ENCODE assay signal across 8 mouse cellular contexts in genomic region chr5:150260054-150260386, GRCm38 (mm10).
DNase-seq lines count a peak whose midpoint lies in the region; ATAC-seq and TF ChIP-seq lines count a peak whose summit lies in the region.

No protein-coding gene starts in this region.

- TF ChIP-seq POLR2A in thymus, adult 2 months (IDR thresholded peaks at IDR 0.05; ENCODE audit: control insufficient read depth, extremely low read depth, insufficient read depth, low read length, poor library complexity): no peak

- 38% methylated on average over 9 of the region's 9 CpGs for WGBS in heart, embryonic 16.5 days
- WGBS in embryonic facial prominence, embryonic 12.5 days: 31% methylated on average over 9 of the region's 9 CpGs
- WGBS in hindbrain, postnatal 0 days: 20% methylated on average over 9 of the region's 9 CpGs
- 20% methylated on average over 9 of the region's 9 CpGs for WGBS in midbrain, embryonic 14.5 days
- 64% methylated on average over 9 of the region's 9 CpGs for WGBS in thymus, adult 2 months

- peaks cover 37% of the 10 kb centered on the region for H3K4me1 ChIP-seq in heart, embryonic 16.5 days (ENCODE audit: control insufficient read depth, insufficient read depth, low read length)
- H3K4me1 ChIP-seq in embryonic facial prominence, embryonic 12.5 days: peaks cover 10% of the 10 kb centered on the region; the same call in 1 of the 2 replicates
- H3K4me1 ChIP-seq in hindbrain, postnatal 0 days (ENCODE audit: insufficient read depth, low read length): peaks cover 7% of the 10 kb centered on the region
- peaks cover 22% of the 10 kb centered on the region for H3K4me1 ChIP-seq in midbrain, embryonic 14.5 days (ENCODE audit: control insufficient read depth, insufficient read depth, low read length)
- H3K4me1 ChIP-seq in thymus, adult 2 months (replicated peaks; ENCODE audit: control insufficient read depth, insufficient read depth, low read length): peaks cover 9% of the 10 kb centered on the region; the same call in 1 of the 2 replicates

- H3K9me3 ChIP-seq in heart, embryonic 16.5 days (replicated peaks; ENCODE audit: control insufficient read depth, low read length): no peaks in the 10 kb centered on the region
- no peaks in the 10 kb centered on the region for H3K9me3 ChIP-seq in embryonic facial prominence, embryonic 12.5 days
- H3K9me3 ChIP-seq in hindbrain, postnatal 0 days (ENCODE audit: low read length): no peaks in the 10 kb centered on the region
- H3K9me3 ChIP-seq in midbrain, embryonic 14.5 days (ENCODE audit: control insufficient read depth, low read length): no peaks in the 10 kb centered on the region

- DNase-seq in heart, postnatal 4 days: no peak
- DNase-seq in hindbrain, postnatal 0 days (ENCODE audit: low spot score): no peak
- DNase-seq in midbrain, embryonic 14.5 days: no peak
- DNase-seq in thymus, adult 2 months: no peak
- no peak for DNase-seq in cerebellum, adult 8-10 months
- DNase-seq in gastrocnemius, adult 8-10 months (ENCODE audit: low spot score in 2 of 2): no peak

- 0 out of 2 replicates have a peak, but pooled peaks have one; percentile 1 for ATAC-seq in heart, embryonic 16.5 days (replicated peaks; ENCODE audit: extremely low read depth, insufficient read depth, low FRiP score)
- peak; percentile 4; the same call in 1 of the 2 replicates for ATAC-seq in embryonic facial prominence, embryonic 12.5 days (ENCODE audit: insufficient number of reproducible peaks, insufficient read depth, low FRiP score, low TSS enrichment)
- peak; percentile 63 for ATAC-seq in hindbrain, postnatal 0 days
- ATAC-seq in midbrain, embryonic 14.5 days (ENCODE audit: low FRiP score, low TSS enrichment): peak; percentile 62

- peak overlapping the region; percentile 73 for H3K9ac ChIP-seq in heart, embryonic 16.5 days (ENCODE audit: low read length)
- peak overlapping the region; percentile 45; the same call in 1 of the 2 replicates for H3K9ac ChIP-seq in embryonic facial prominence, embryonic 12.5 days
- H3K9ac ChIP-seq in hindbrain, postnatal 0 days (replicated peaks; ENCODE audit: low read length): peak overlapping the region; percentile 73
- peak overlapping the region; percentile 65 for H3K9ac ChIP-seq in midbrain, embryonic 14.5 days (replicated peaks; ENCODE audit: low read length)

- no peak for TF ChIP-seq CTCF in hindbrain, postnatal 0 days (IDR thresholded peaks at IDR 0.05; ENCODE audit: low read depth)
- no peak for TF ChIP-seq CTCF in thymus, adult 2 months (IDR thresholded peaks at IDR 0.05; ENCODE audit: borderline replicate concordance, control insufficient read depth, extremely low read depth, insufficient read depth, low read length, poor library complexity)

- H3K4me3 ChIP-seq in heart, embryonic 16.5 days (ENCODE audit: low read length): peak overlapping the region; percentile 60
- peak overlapping the region; percentile 43 for H3K4me3 ChIP-seq in embryonic facial prominence, embryonic 12.5 days
- peak overlapping the region; percentile 53 for H3K4me3 ChIP-seq in hindbrain, postnatal 0 days (ENCODE audit: low read length)
- peak overlapping the region; percentile 56 for H3K4me3 ChIP-seq in midbrain, embryonic 14.5 days (replicated peaks; ENCODE audit: low read depth, low read length)
- no peak overlapping the region for H3K4me3 ChIP-seq in thymus, adult 2 months (ENCODE audit: control insufficient read depth, insufficient read depth, low read length)

- no peaks in the 10 kb centered on the region for H3K27me3 ChIP-seq in heart, embryonic 16.5 days (ENCODE audit: control insufficient read depth, insufficient read depth, low read length)
- 0 out of 2 replicates have a peak, but pooled peaks cover 3% of the 10 kb centered on the region for H3K27me3 ChIP-seq in embryonic facial prominence, embryonic 12.5 days
- H3K27me3 ChIP-seq in hindbrain, postnatal 0 days (ENCODE audit: insufficient read depth, low read length): no peaks in the 10 kb centered on the region
- H3K27me3 ChIP-seq in midbrain, embryonic 14.5 days (ENCODE audit: control insufficient read depth, insufficient read depth, low read length): no peaks in the 10 kb centered on the region
- no peaks in the 10 kb centered on the region for H3K27me3 ChIP-seq in thymus, adult 2 months (ENCODE audit: control insufficient read depth, insufficient read depth, low read length)

- H3K36me3 ChIP-seq in heart, embryonic 16.5 days (ENCODE audit: control insufficient read depth, insufficient read depth): no peaks in the 10 kb centered on the region
- no peaks in the 10 kb centered on the region for H3K36me3 ChIP-seq in embryonic facial prominence, embryonic 12.5 days
- H3K36me3 ChIP-seq in hindbrain, postnatal 0 days (ENCODE audit: insufficient read depth, low read length): no peaks in the 10 kb centered on the region
- no peaks in the 10 kb centered on the region for H3K36me3 ChIP-seq in midbrain, embryonic 14.5 days (ENCODE audit: control insufficient read depth, insufficient read depth, low read length)
- H3K36me3 ChIP-seq in thymus, adult 2 months (ENCODE audit: control insufficient read depth, insufficient read depth, low read length): no peaks in the 10 kb centered on the region

- H3K27ac ChIP-seq in heart, embryonic 16.5 days (ENCODE audit: low read length): peak overlapping the region; percentile 76
- peak overlapping the region; percentile 76; the same call in 1 of the 2 replicates for H3K27ac ChIP-seq in embryonic facial prominence, embryonic 12.5 days
- H3K27ac ChIP-seq in hindbrain, postnatal 0 days: peak overlapping the region; percentile 96
- peak overlapping the region; percentile 96 for H3K27ac ChIP-seq in midbrain, embryonic 14.5 days (replicated peaks; ENCODE audit: low read depth, low read length)
- H3K27ac ChIP-seq in thymus, adult 2 months (ENCODE audit: control insufficient read depth, insufficient read depth, low read length): no peak overlapping the region

- H3K4me2 ChIP-seq in heart, embryonic 16.5 days (ENCODE audit: low read depth, low read length): peak overlapping the region; percentile 89
- peak overlapping the region; percentile 63 for H3K4me2 ChIP-seq in embryonic facial prominence, embryonic 12.5 days (replicated peaks)
- H3K4me2 ChIP-seq in hindbrain, postnatal 0 days (ENCODE audit: low read depth, low read length): peak overlapping the region; percentile 67
- peak overlapping the region; percentile 70 for H3K4me2 ChIP-seq in midbrain, embryonic 14.5 days (ENCODE audit: low read length)

Comparison
In these comparisons a context has a peak if more than half of its experiments do, and no peak if none do; other contexts are left out.
1. ATAC-seq: peak in every context shown above with its lines; median percentile 63 in hindbrain, postnatal 0 days; 62 in midbrain, embryonic 14.5 days; 4 in embryonic facial prominence, embryonic 12.5 days; 1 in heart, embryonic 16.5 days.